ENCODE assay signal across 11 mouse cellular contexts in genomic region chr8:38861436-38861835, GRCm38 (mm10).
A peak's percentile ranks its signal among the peaks of the same experiment; 100 is the strongest.
DNase-seq lines count a peak whose midpoint lies in the region.
"Had no signal": no experiment of that assay in that cellular context is flagged by ENCODE, and none has a peak within 500 bp of the region (broad histone marks: within the 10 kb centered on the region; RNA-seq: fewer than 3 reads in every experiment).

No protein-coding gene starts in this region.

- peak; percentile 1 to 28 for DNase-seq in frontal cortex, postnatal 36 days (ENCODE audit: low spot score in 2 of 2)
- DNase-seq in frontal cortex, postnatal 10 days (ENCODE audit: low spot score in 2 of 2) = no peak
- peak; percentile 30 for DNase-seq in right cerebral cortex, adult 18-20 months
- DNase-seq in right cerebral cortex, postnatal 4 days = no peak
- peak; percentile 3 to 10 for DNase-seq in left cerebral cortex, postnatal 14 days (ENCODE audit: low spot score in 2 of 2)
- DNase-seq in kidney, postnatal 4 days = no peak
- DNase-seq: adrenal gland, postnatal 14 days; gastrocnemius, postnatal 10 days; heart, adult 18-20 months; heart, postnatal 10 days; heart, postnatal 4 days had no signal

- intact Hi-C loops in left cerebral cortex, postnatal 14 days (cut with DNase I) = no loop called here

Comparison
In these comparisons a context has a peak if more than half of its experiments do, and no peak if none do; other contexts are left out.
1. DNase-seq: peak in frontal cortex, postnatal 36 days (2 of 2), right cerebral cortex, adult 18-20 months (single experiment) and left cerebral cortex, postnatal 14 days (2 of 2); none in frontal cortex, postnatal 10 days (0 of 2), right cerebral cortex, postnatal 4 days (single experiment) and kidney, postnatal 4 days (0 of 2).